Mouse (Mus musculus): ENCODE data around the gene Capn2. TPM values are rescaled to one million over a fixed set of nuclear protein-coding genes. Genes with fewer than 3 reads are reported as not detected.

The Capn2 gene
- polyA plus RNA-seq, 1 experiment from 2014 or later: 115 TPM

DNA sequence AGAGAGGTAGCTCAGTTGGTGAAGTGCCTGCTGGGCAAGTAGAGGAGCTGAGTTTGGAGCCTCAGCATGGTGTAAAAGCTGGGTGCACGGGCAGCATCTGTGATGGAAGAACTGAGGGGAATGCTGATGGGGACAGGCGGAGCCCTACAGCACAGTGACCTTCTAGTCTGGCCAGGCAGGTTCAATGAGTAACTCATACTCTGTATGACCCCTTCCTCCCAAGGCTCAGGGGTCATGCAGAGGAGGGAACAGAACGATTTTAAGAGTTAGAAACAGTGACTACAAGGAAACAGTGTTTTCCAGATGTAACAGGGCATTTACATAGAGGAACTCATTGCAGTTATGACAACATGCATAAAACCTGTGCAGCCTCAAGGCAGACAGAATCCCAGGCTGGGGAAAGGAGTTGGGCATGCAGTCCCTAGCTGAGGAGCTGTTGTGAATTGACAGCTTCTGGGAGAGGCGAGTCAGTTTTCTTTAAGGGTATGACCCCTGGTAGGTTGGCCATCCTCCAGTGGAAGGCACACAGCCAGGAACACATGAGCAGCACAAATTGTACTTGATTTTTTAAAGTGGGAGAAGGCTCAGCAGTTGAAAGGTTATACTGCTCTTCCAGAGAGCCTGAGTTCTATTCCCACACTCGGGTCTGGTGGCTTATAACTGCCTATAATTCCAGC is 77.7 kb downstream of the Capn2 start:
- no peak for ATAC-seq (ENCODE audit: low FRiP score, low read depth)
- 83% methylated on average over 5 of the region's 5 CpGs for WGBS
- no peak overlapping the region for H3K27ac ChIP-seq
- H3K27me3 ChIP-seq (replicated peaks): no peaks in the 10 kb centered on the region
- H3K9ac ChIP-seq: no peak overlapping the region
- no peak overlapping the region for H3K4me2 ChIP-seq (replicated peaks)
- no peak overlapping the region for H3K4me3 ChIP-seq
- peaks cover 67% of the 10 kb centered on the region for H3K36me3 ChIP-seq
- no peaks in the 10 kb centered on the region for H3K4me1 ChIP-seq
- no peaks in the 10 kb centered on the region for H3K9me3 ChIP-seq

DNA sequence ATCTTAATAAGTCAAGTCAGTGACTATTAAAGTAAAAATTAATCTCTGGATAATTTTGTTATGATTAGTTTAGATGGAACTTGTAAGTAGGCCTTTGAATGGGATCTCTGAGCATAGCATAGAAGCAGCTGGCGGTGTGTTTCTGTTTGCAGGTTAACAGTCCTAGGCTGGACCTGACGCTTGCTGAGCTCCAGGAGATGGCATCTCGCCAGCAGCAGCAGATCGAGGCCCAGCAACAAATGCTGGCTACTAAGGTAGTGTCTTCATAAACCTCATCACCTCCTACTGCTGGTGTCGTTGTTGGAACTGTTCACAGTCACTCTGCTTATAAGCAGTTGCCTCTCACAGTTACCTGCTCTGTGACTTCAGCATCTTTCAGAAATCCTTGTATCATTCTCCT is 80.7 kb downstream of the Capn2 start:
- no peak overlapping the region for H3K27ac ChIP-seq
- H3K9ac ChIP-seq: no peak overlapping the region
- peaks cover 56% of the 10 kb centered on the region for H3K36me3 ChIP-seq

GRCm38 (mm10) chr1:182432059-182432458 is 85.3 kb downstream of the Capn2 start:
- Histone ChIP-seq H3K4me2 (replicated peaks) (no peak overlapping the region), H3K36me3 (peaks cover 46% of the 10 kb centered on the region)

More for the DNA sequence above, 80.7 kb downstream of the Capn2 start:
- Histone ChIP-seq H3K4me1 (no peaks in the 10 kb centered on the region), H3K9me3 (no peaks in the 10 kb centered on the region), H3K4me3 (no peak overlapping the region), H3K4me2 (replicated peaks) (no peak overlapping the region), H3K27me3 (replicated peaks) (no peaks in the 10 kb centered on the region)
- 86% methylated on average over 5 of the region's 5 CpGs for WGBS
- no peak for ATAC-seq (ENCODE audit: low FRiP score, low read depth)

GRCm38 (mm10) chr1:182430676-182431075 is 86.7 kb downstream of the Capn2 start:
- no peak overlapping the region for H3K4me2 ChIP-seq (replicated peaks)
- no peak overlapping the region for H3K27ac ChIP-seq
- H3K36me3 ChIP-seq: peaks cover 42% of the 10 kb centered on the region
- no peaks in the 10 kb centered on the region for H3K27me3 ChIP-seq (replicated peaks)
- no peaks in the 10 kb centered on the region for H3K4me1 ChIP-seq
- no peaks in the 10 kb centered on the region for H3K9me3 ChIP-seq
- 94% methylated on average over 2 of the region's 2 CpGs for WGBS
- no peak overlapping the region for H3K4me3 ChIP-seq
- no peak for ATAC-seq (ENCODE audit: low FRiP score, low read depth)
- no peak overlapping the region for H3K9ac ChIP-seq

More at GRCm38 (mm10) chr1:182432059-182432458, 85.3 kb downstream of the Capn2 start:
- ATAC-seq (ENCODE audit: low FRiP score, low read depth): no peak
- no peaks in the 10 kb centered on the region for H3K9me3 ChIP-seq
- no peaks in the 10 kb centered on the region for H3K4me1 ChIP-seq
- H3K4me3 ChIP-seq: no peak overlapping the region
- 94% methylated on average over 3 of the region's 3 CpGs for WGBS
- H3K27me3 ChIP-seq (replicated peaks): no peaks in the 10 kb centered on the region
- H3K27ac ChIP-seq: no peak overlapping the region
- H3K9ac ChIP-seq: no peak overlapping the region

- no peaks in the 10 kb centered on the region for H3K27me3 ChIP-seq (replicated peaks)
- H3K4me1 ChIP-seq: peaks cover 4% of the 10 kb centered on the region; the same call in 1 of the 2 replicates
- H3K36me3 ChIP-seq: peaks cover 37% of the 10 kb centered on the region
- whole genome bisulfite sequencing: 78% methylated on average over 3 of the region's 3 CpGs
- H3K27ac ChIP-seq: no peak overlapping the region
- H3K9me3 ChIP-seq: no peaks in the 10 kb centered on the region
- H3K4me2 ChIP-seq (replicated peaks): no peak overlapping the region
- no peak overlapping the region for H3K9ac ChIP-seq
- no peak for ATAC-seq (ENCODE audit: low FRiP score, low read depth)
- H3K4me3 ChIP-seq: no peak overlapping the region
Observed at GRCm38 (mm10) chr1:182429826-182430225, 87.6 kb downstream of the Capn2 start.

DNA sequence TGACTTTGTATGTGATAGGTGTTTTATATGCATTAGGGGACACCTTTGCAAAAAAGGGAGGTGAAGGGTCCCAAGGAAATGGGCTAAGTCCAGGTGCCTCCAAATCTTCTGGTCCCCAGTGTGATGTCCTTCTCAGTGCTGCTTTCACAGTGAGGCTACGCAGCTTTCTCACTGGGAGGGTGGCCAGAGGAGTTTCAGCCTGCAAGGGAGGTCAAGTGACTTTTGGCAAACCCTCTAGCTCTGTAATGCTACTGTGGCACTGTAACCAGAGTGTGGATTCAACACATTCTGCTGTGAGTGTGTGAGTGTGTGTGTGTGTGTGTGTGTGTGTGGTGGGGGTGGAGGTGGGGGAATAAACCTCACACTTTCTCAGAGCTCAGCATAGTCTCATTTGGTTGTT is 90.0 kb downstream of the Capn2 start:
- Histone ChIP-seq H3K27ac (no peak overlapping the region), H3K27me3 (replicated peaks) (no peaks in the 10 kb centered on the region), H3K9ac (no peak overlapping the region), H3K9me3 (no peaks in the 10 kb centered on the region), H3K4me2 (replicated peaks) (no peak overlapping the region), H3K36me3 (peaks cover 29% of the 10 kb centered on the region), H3K4me1 (peaks cover 4% of the 10 kb centered on the region; the same call in 1 of the 2 replicates), H3K4me3 (no peak overlapping the region)
- WGBS: 86% methylated on average over 1 of the region's 1 CpGs
- ATAC-seq (ENCODE audit: low FRiP score, low read depth): no peak

DNA sequence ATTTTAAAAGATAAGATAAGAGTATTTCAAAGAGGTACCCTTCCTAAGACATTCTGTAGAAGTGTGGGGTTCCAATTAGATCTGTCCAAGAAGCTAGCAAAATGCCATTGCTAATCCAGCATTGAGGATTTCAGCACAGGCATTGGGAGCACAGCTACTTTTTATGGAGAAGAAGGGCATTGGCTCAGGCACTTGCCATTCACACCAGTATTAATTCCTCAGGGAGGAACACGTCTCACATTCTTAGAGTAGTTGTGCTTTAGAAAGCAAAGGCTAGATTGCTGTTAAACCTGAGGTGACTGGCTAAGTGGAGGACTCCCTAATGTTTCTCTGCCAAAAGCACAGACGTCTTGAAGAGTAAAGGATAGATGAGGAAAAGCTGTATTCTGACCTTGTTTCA is 91.0 kb downstream of the Capn2 start:
- ATAC-seq (ENCODE audit: low FRiP score, low read depth): no peak
- Histone ChIP-seq H3K9me3 (no peaks in the 10 kb centered on the region), H3K4me2 (replicated peaks) (no peak overlapping the region), H3K9ac (no peak overlapping the region), H3K27me3 (replicated peaks) (no peaks in the 10 kb centered on the region), H3K36me3 (peaks cover 19% of the 10 kb centered on the region), H3K27ac (no peak overlapping the region), H3K4me3 (no peak overlapping the region), H3K4me1 (peaks cover 4% of the 10 kb centered on the region; the same call in 1 of the 2 replicates)
- WGBS: 56% methylated on average over 2 of the region's 2 CpGs

DNA sequence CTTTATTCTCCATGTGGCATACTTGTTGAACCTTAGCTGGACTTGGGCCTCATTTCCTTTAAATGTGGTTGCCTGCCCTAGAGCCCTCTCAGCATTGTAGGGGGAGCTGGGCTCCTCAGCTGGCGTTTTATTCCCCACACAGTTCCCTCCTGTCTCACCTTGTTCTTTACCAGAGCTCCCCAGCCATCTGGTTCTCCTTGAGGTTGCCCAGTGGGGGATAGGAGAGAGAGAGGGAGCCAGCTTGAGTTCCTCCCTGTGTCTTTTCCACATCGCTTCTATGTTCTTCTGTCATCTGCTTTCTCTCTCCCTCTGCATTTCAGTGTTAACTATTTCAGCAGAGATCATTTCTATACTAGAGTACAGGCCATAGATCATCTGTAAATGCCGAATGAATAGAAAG is 92.2 kb downstream of the Capn2 start:
- Histone ChIP-seq H3K27ac (no peak overlapping the region), H3K4me3 (no peak overlapping the region), H3K4me1 (peaks cover 4% of the 10 kb centered on the region; the same call in 1 of the 2 replicates), H3K9me3 (no peaks in the 10 kb centered on the region), H3K9ac (no peak overlapping the region), H3K27me3 (replicated peaks) (no peaks in the 10 kb centered on the region), H3K36me3 (peaks cover 14% of the 10 kb centered on the region), H3K4me2 (replicated peaks) (no peak overlapping the region)
- ATAC-seq (ENCODE audit: low FRiP score, low read depth): no peak
- 80% methylated on average over 3 of the region's 3 CpGs for WGBS

DNA sequence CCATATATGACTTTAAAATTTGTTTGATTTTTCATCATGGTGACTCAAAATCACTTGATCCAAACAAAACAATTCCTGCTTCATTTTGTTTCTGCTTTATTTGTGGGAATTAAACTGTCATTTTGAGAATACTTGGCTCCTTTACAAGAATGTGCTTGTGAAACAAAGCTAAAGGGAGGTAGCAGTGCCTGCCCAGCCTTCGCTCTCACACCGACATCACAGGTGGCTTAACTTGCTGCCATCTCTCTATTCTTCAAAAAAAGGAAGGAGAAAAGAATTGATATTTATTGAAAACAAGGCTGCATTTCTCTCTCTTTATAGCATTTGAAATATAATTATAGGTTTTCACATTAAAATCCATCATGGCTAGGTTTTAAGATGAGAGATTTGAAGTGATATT is 93.1 kb downstream of the Capn2 start:
- no peaks in the 10 kb centered on the region for H3K9me3 ChIP-seq
- no peak overlapping the region for H3K27ac ChIP-seq
- WGBS: 92% methylated on average over 2 of the region's 2 CpGs
- H3K4me3 ChIP-seq: no peak overlapping the region
- no peak overlapping the region for H3K4me2 ChIP-seq (replicated peaks)
- H3K27me3 ChIP-seq (replicated peaks): no peaks in the 10 kb centered on the region
- no peak overlapping the region for H3K9ac ChIP-seq
- ATAC-seq (ENCODE audit: low FRiP score, low read depth): no peak
- H3K36me3 ChIP-seq: peaks cover 6% of the 10 kb centered on the region
- peaks cover 4% of the 10 kb centered on the region; the same call in 1 of the 2 replicates for H3K4me1 ChIP-seq

DNA sequence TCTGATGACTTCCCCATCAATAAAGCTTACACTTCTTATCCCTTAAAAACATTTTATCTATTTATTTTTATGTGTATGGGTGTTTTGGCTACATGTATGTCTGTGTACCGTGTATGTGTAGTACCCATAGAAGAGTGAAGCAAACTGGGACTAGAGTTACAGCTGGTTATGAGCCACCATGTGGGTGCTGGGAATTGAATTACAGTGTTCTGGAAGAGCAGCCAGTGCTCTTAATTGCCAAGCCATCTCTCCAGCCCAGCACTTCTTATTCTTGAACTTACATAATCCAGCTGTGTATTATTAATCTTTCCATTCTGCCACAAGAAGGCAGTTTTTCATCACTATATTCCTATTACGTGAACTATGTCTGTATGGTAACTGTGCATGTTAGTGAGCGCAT is 97.9 kb downstream of the Capn2 start:
- no peak for ATAC-seq (ENCODE audit: low FRiP score, low read depth)

More for the DNA sequence above, 97.9 kb downstream of the Capn2 start:
- 69% methylated on average over 3 of the region's 3 CpGs for WGBS
- Histone ChIP-seq H3K27ac (no peak overlapping the region), H3K27me3 (replicated peaks) (no peaks in the 10 kb centered on the region), H3K9ac (no peak overlapping the region), H3K4me3 (no peak overlapping the region), H3K4me2 (replicated peaks) (no peak overlapping the region), H3K36me3 (no peaks in the 10 kb centered on the region), H3K4me1 (0 out of 2 replicates have a peak, but pooled peaks cover 4% of the 10 kb centered on the region), H3K9me3 (no peaks in the 10 kb centered on the region)

Other genes with a start within 250 kb of the Capn2 start
- 67.7 and 68.0 TPM in 2 replicates for gene Degs1, start 234.8 kb downstream of the Capn2 start, polyA plus RNA-seq (2016; fragmentation: Nextera tagmentation; extraction: Ambion mirVana)
- gene Fbxo28, start 176.0 kb downstream of the Capn2 start, polyA plus RNA-seq (2016; fragmentation: Nextera tagmentation; extraction: Ambion mirVana): 35.7 and 37.0 TPM in 2 replicates
- gene Trp53bp2, start 108.4 kb downstream of the Capn2 start, polyA plus RNA-seq (2016; fragmentation: Nextera tagmentation; extraction: Ambion mirVana): 24.2 and 32.2 TPM in 2 replicates
- 0.10 and 0.15 TPM in 2 replicates for gene Capn8, start 47.4 kb upstream of the Capn2 start, polyA plus RNA-seq (2016; fragmentation: Nextera tagmentation; extraction: Ambion mirVana)
- not detected in 2 replicates for gene Ccdc185, start 231.6 kb upstream of the Capn2 start, polyA plus RNA-seq (2016; fragmentation: Nextera tagmentation; extraction: Ambion mirVana)
- gene Susd4, start 246.3 kb upstream of the Capn2 start, polyA plus RNA-seq (2016; fragmentation: Nextera tagmentation; extraction: Ambion mirVana): 39.9 and 42.7 TPM in 2 replicates

All from neural tube, embryonic 12.5 days (tissue).